Mouse (Mus musculus): ENCODE data around the gene Aplnr. TPM values are rescaled to one million over a fixed set of nuclear protein-coding genes. Genes with fewer than 3 reads are reported as not detected.

Gene Aplnr
- polyA plus RNA-seq, 1 experiment = not detected

- Histone ChIP-seq H3K27ac (ENCODE audit: insufficient read depth, low read length) (no peak overlapping the region), H3K4me1 (ENCODE audit: control insufficient read depth, insufficient read depth, low read length) (no peaks in the 10 kb centered on the region), H3K4me3 (ENCODE audit: insufficient read depth, low read length) (no peak overlapping the region)
- TF ChIP-seq CTCF (IDR thresholded peaks at IDR 0.05; ENCODE audit: borderline replicate concordance, insufficient read depth, low read length) = no peak
- no peak for TF ChIP-seq POLR2A (IDR thresholded peaks at IDR 0.05; ENCODE audit: low read depth, low read length)
Measured at GRCm38 (mm10) chr2:85150373-85150772, 14.3 kb downstream of the Aplnr start.

GRCm38 (mm10) chr2:85151233-85151632, 15.2 kb downstream of the Aplnr start:
- no peak overlapping the region for H3K27ac ChIP-seq (ENCODE audit: insufficient read depth, low read length)

GRCm38 (mm10) chr2:85155334-85155733, 19.3 kb downstream of the Aplnr start:
- no peak overlapping the region for H3K27ac ChIP-seq (ENCODE audit: insufficient read depth, low read length)
- no peak for TF ChIP-seq POLR2A (IDR thresholded peaks at IDR 0.05; ENCODE audit: low read depth, low read length)
- H3K4me1 ChIP-seq (ENCODE audit: control insufficient read depth, insufficient read depth, low read length) = no peaks in the 10 kb centered on the region
- no peak overlapping the region for H3K4me3 ChIP-seq (ENCODE audit: insufficient read depth, low read length)

More at GRCm38 (mm10) chr2:85151233-85151632, 15.2 kb downstream of the Aplnr start:
- Histone ChIP-seq H3K4me1 (ENCODE audit: control insufficient read depth, insufficient read depth, low read length) (no peaks in the 10 kb centered on the region), H3K4me3 (ENCODE audit: insufficient read depth, low read length) (no peak overlapping the region)
- TF ChIP-seq POLR2A (IDR thresholded peaks at IDR 0.05; ENCODE audit: low read depth, low read length) = no peak
- TF ChIP-seq CTCF (IDR thresholded peaks at IDR 0.05; ENCODE audit: borderline replicate concordance, insufficient read depth, low read length) = no peak

GRCm38 (mm10) chr2:85156136-85156535, 20.1 kb downstream of the Aplnr start:
- no peaks in the 10 kb centered on the region for H3K4me1 ChIP-seq (ENCODE audit: control insufficient read depth, insufficient read depth, low read length)
- TF ChIP-seq POLR2A (IDR thresholded peaks at IDR 0.05; ENCODE audit: low read depth, low read length) (no peak), CTCF (IDR thresholded peaks at IDR 0.05; ENCODE audit: borderline replicate concordance, insufficient read depth, low read length) (no peak)
- H3K27ac ChIP-seq (ENCODE audit: insufficient read depth, low read length) = no peak overlapping the region
- no peak overlapping the region for H3K4me3 ChIP-seq (ENCODE audit: insufficient read depth, low read length)

GRCm38 (mm10) chr2:85157382-85157781, 21.4 kb downstream of the Aplnr start:
- H3K4me3 ChIP-seq (ENCODE audit: insufficient read depth, low read length) = no peak overlapping the region
- H3K27ac ChIP-seq (ENCODE audit: insufficient read depth, low read length) = no peak overlapping the region
- TF ChIP-seq CTCF (IDR thresholded peaks at IDR 0.05; ENCODE audit: borderline replicate concordance, insufficient read depth, low read length) = no peak
- H3K4me1 ChIP-seq (ENCODE audit: control insufficient read depth, insufficient read depth, low read length) = no peaks in the 10 kb centered on the region

GRCm38 (mm10) chr2:85160901-85161637, 25.0 kb downstream of the Aplnr start:
- Histone ChIP-seq H3K4me1 (ENCODE audit: control insufficient read depth, insufficient read depth, low read length) (no peaks in the 10 kb centered on the region), H3K27ac (ENCODE audit: insufficient read depth, low read length) (no peak overlapping the region), H3K4me3 (ENCODE audit: insufficient read depth, low read length) (no peak overlapping the region)
- TF ChIP-seq POLR2A (IDR thresholded peaks at IDR 0.05; ENCODE audit: low read depth, low read length) (no peak), CTCF (IDR thresholded peaks at IDR 0.05; ENCODE audit: borderline replicate concordance, insufficient read depth, low read length) (no peak)

GRCm38 (mm10) chr2:85161638-85162093, 25.6 kb downstream of the Aplnr start:
- no peak overlapping the region for H3K4me3 ChIP-seq (ENCODE audit: insufficient read depth, low read length)
- H3K4me1 ChIP-seq (ENCODE audit: control insufficient read depth, insufficient read depth, low read length) = no peaks in the 10 kb centered on the region
- TF ChIP-seq CTCF (IDR thresholded peaks at IDR 0.05; ENCODE audit: borderline replicate concordance, insufficient read depth, low read length) (no peak), POLR2A (IDR thresholded peaks at IDR 0.05; ENCODE audit: low read depth, low read length) (no peak)
- no peak overlapping the region for H3K27ac ChIP-seq (ENCODE audit: insufficient read depth, low read length)

GRCm38 (mm10) chr2:85163311-85164047, 27.5 kb downstream of the Aplnr start:
- H3K27ac ChIP-seq (ENCODE audit: insufficient read depth, low read length) = no peak overlapping the region
- H3K4me3 ChIP-seq (ENCODE audit: insufficient read depth, low read length) = no peak overlapping the region
- no peak for TF ChIP-seq POLR2A (IDR thresholded peaks at IDR 0.05; ENCODE audit: low read depth, low read length)
- TF ChIP-seq CTCF (IDR thresholded peaks at IDR 0.05; ENCODE audit: borderline replicate concordance, insufficient read depth, low read length) = no peak
- no peaks in the 10 kb centered on the region for H3K4me1 ChIP-seq (ENCODE audit: control insufficient read depth, insufficient read depth, low read length)

- no peaks in the 10 kb centered on the region for H3K4me1 ChIP-seq (ENCODE audit: control insufficient read depth, insufficient read depth, low read length)
- H3K27ac ChIP-seq (ENCODE audit: insufficient read depth, low read length) = no peak overlapping the region
- no peak overlapping the region for H3K4me3 ChIP-seq (ENCODE audit: insufficient read depth, low read length)
- TF ChIP-seq POLR2A (IDR thresholded peaks at IDR 0.05; ENCODE audit: low read depth, low read length) (no peak), CTCF (IDR thresholded peaks at IDR 0.05; ENCODE audit: borderline replicate concordance, insufficient read depth, low read length) (no peak)
Measured at GRCm38 (mm10) chr2:85167624-85168023, 31.6 kb downstream of the Aplnr start.

GRCm38 (mm10) chr2:85168327-85168726, 32.3 kb downstream of the Aplnr start:
- no peak for TF ChIP-seq POLR2A (IDR thresholded peaks at IDR 0.05; ENCODE audit: low read depth, low read length)
- TF ChIP-seq CTCF (IDR thresholded peaks at IDR 0.05; ENCODE audit: borderline replicate concordance, insufficient read depth, low read length) = no peak
- no peaks in the 10 kb centered on the region for H3K4me1 ChIP-seq (ENCODE audit: control insufficient read depth, insufficient read depth, low read length)
- no peak overlapping the region for H3K27ac ChIP-seq (ENCODE audit: insufficient read depth, low read length)
- H3K4me3 ChIP-seq (ENCODE audit: insufficient read depth, low read length) = no peak overlapping the region

All from embryonic fibroblast, embryonic 13.5 days (primary cell).